Mouse (Mus musculus): ENCODE results near the gene Piwil4.

GRCm38 (mm10) chr9:14675707-14676691 lies 64.5 kb downstream of the Piwil4 start:
- TF ChIP-seq CTCF (IDR thresholded peaks at IDR 0.05; ENCODE audit: extremely low read depth, insufficient read depth, low read length) (no peak), POLR2A (IDR thresholded peaks at IDR 0.05; ENCODE audit: extremely low read depth, insufficient read depth, low read length) (no peak)

Measured in cortical plate, adult 2 months (tissue).